Mouse (Mus musculus) stomach, embryonic 14.5 days (tissue): Measurements from ENCODE around the gene Hist1h2ag. TPM values are rescaled to one million over a fixed set of nuclear protein-coding genes. Genes with fewer than 3 reads are reported as not detected.
A peak's percentile ranks its signal among the peaks of the same experiment; 100 is the strongest.
"Not testable (repeated sequence)": the region's sequence is repeated elsewhere in the genome, so short reads cannot be mapped to it uniquely, and the experiment has no call there.

Experiments used
- ATAC-seq: fragments of 200-750 bp; cut with Nextera tagmentation; 2 replicates; pipeline ENCODE4 v1.8.0; 2017; ENCODE audit warnings: low read depth, moderate TSS enrichment; ENCODE audit not compliant: insufficient number of reproducible peaks, insufficient read depth, low FRiP score
- H3K27ac ChIP-seq: fragments of 300-500 bp; sonication (generic); 2 replicates; pipeline ENCODE4 v1.5.1; 2014; ENCODE audit warnings: mild to moderate bottlenecking, low read length, moderate library complexity, mixed read lengths
- H3K27me3 ChIP-seq: fragments of 300-500 bp; sonication (generic); 2 replicates; pipeline ENCODE4 v1.6.1; 2014; ENCODE audit warnings: low read length, control low read depth, mixed read lengths; ENCODE audit not compliant: control insufficient read depth, insufficient read depth
- H3K36me3 ChIP-seq: fragments of 300-500 bp; sonication (generic); 2 replicates; pipeline ENCODE4 v1.6.1; 2014; ENCODE audit warnings: mild to moderate bottlenecking, control low read depth, low read length, moderate library complexity, mixed read lengths; ENCODE audit not compliant: control insufficient read depth, insufficient read depth
- H3K4me1 ChIP-seq: fragments of 300-500 bp; sonication (generic); 2 replicates; pipeline ENCODE4 v1.6.1; 2014; ENCODE audit warnings: low read length, control low read depth, mixed read lengths; ENCODE audit not compliant: control insufficient read depth, insufficient read depth
- H3K4me2 ChIP-seq: fragments of 300-500 bp; sonication (generic); replicated peaks from 2 replicates; pipeline ENCODE4 v1.6.1; 2014; ENCODE audit warnings: low read depth, low read length, control low read depth
- H3K4me3 ChIP-seq: fragments of 300-500 bp; sonication (generic); 2 replicates; pipeline ENCODE4 v1.5.1; 2014; ENCODE audit warnings: low read depth, low read length, control low read depth
- H3K9ac ChIP-seq: fragments of 300-500 bp; sonication (generic); replicated peaks from 2 replicates; pipeline ENCODE4 v1.6.1; 2014; ENCODE audit warnings: low read depth, mild to moderate bottlenecking, control low read depth, low read length, moderate library complexity, mixed read lengths
- H3K9me3 ChIP-seq: fragments of 300-500 bp; sonication (generic); 2 replicates; pipeline ENCODE4 v1.6.1; 2016; ENCODE audit warnings: low read depth, low read length, control low read depth; ENCODE audit not compliant: control insufficient read depth
- WGBS: fragments of 180-500 bp; shearing (Covaris S2); extraction: QIAGEN DNeasy Blood & Tissue Kit; methylation state at CpG from one replicate; pipeline ENCODE4 v1.1.7; 2014; 5-methylcytosine and 5-hydroxymethylcytosine counted together
- polyA plus RNA-seq: library from polyadenylated mRNA; unstranded; fragments of >200 nt; fragmentation: Nextera tagmentation; extraction: Ambion mirVana; gene quantifications from 2 replicates; pipeline ENCODE4 v1.2.1, GENCODE M21; 2014

The Hist1h2ag gene
- polyA plus RNA-seq, 1 experiment from 2014 or later = 54.9 TPM

GRCm38 (mm10) chr13:22049737-22050440, 7.1 kb upstream of the Hist1h2ag start:
- WGBS = under 1% methylated on average over 14 of the region's 14 CpGs
- Histone ChIP-seq H3K9ac (no peak overlapping the region; the same call in 1 of the 2 replicates), H3K4me2 (peak overlapping the region; percentile 64), H3K27me3 (no peaks in the 10 kb centered on the region), H3K9me3 (no peaks in the 10 kb centered on the region), H3K36me3 (no peaks in the 10 kb centered on the region), H3K4me1 (no peaks in the 10 kb centered on the region; the same call in 1 of the 2 replicates), H3K4me3 (peak overlapping the region; percentile 30), H3K27ac (peak overlapping the region; percentile 62)
- peak; percentile 20; the same call in 1 of the 2 replicates for ATAC-seq

DNA sequence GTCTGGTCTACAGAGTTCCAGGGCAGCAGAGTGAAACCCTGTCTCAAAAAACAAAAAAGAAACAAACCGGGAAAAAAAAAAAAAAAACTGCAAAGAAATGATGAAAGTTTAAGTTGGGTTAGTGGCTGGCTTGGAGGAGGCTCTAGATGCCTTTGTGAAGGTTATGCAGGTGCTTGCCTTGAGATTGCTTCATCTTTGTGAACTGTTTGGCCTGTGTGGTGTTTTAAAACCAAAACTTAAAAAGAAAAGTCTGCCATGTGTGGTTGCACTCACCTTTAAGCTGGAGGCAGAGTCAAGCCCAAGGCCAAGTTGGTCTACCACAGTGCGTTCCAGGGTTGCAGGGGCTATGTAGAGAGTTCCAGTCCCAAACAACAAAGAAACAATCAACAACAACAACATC, 6.3 kb upstream of the Hist1h2ag start:
- Histone ChIP-seq H3K4me3 (no peak overlapping the region), H3K9me3 (no peaks in the 10 kb centered on the region), H3K27ac (no peak overlapping the region), H3K4me2 (no peak overlapping the region), H3K36me3 (no peaks in the 10 kb centered on the region), H3K4me1 (no peaks in the 10 kb centered on the region; the same call in 1 of the 2 replicates), H3K27me3 (no peaks in the 10 kb centered on the region), H3K9ac (no peak overlapping the region)
- WGBS = 78% methylated on average over 2 of the region's 2 CpGs
- ATAC-seq = no peak

- H3K4me3 ChIP-seq = no peak overlapping the region
- H3K36me3 ChIP-seq = no peaks in the 10 kb centered on the region
- H3K4me2 ChIP-seq = no peak overlapping the region
- no peak overlapping the region for H3K27ac ChIP-seq
- H3K9me3 ChIP-seq = no peaks in the 10 kb centered on the region
- no peak for ATAC-seq
- WGBS = 52% methylated on average over 2 of the region's 2 CpGs
- no peak overlapping the region for H3K9ac ChIP-seq
- H3K27me3 ChIP-seq = no peaks in the 10 kb centered on the region
- peaks cover 2% of the 10 kb centered on the region; the same call in 1 of the 2 replicates for H3K4me1 ChIP-seq
Measured at GRCm38 (mm10) chr13:22045311-22045710, 2.6 kb upstream of the Hist1h2ag start.

DNA sequence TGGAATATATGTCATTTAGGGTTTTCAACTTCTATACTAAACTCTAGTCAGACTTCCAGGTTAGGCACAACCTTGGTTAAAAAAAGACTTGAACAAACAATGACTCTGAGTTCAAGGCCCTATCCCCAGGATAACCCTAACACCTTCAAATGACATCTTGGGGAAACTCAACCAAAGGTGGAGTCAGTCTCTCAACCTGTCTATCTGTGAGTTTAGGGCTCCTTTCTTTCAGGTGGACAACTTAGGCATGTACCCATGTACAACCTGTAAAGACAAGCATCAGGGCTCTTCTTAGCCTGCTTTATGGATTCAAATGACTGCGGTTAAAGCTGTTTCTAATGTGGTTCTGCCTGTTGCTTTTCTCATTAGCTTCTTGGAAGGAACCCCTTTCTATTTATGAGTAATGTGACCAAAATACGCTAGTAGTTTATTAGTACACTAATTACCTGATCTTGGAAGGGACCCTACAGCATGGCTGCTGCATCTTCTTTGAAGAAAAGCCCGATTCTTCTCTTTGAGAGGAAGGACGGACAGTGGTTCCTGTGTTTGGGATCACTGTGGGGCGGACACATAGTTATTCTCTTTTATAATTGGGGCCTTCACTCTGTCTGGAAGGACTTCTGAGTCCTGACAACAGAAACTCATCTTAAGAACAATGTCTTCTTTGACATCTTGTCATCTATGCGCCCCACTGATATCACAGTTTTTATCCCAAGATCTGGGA, 1.9 kb upstream of the Hist1h2ag start:
- 89% methylated on average over 6 of the region's 6 CpGs for WGBS
- 0 out of 2 replicates have a peak, but pooled peaks cover 2% of the 10 kb centered on the region for H3K4me1 ChIP-seq
- H3K36me3 ChIP-seq = no peaks in the 10 kb centered on the region
- H3K4me2 ChIP-seq = peak overlapping the region; percentile 56
- H3K9me3 ChIP-seq = no peaks in the 10 kb centered on the region
- 0 out of 2 replicates have a peak overlapping the region, but pooled peaks have one; percentile 40 for H3K4me3 ChIP-seq
- H3K27me3 ChIP-seq = no peaks in the 10 kb centered on the region
- ATAC-seq = no peak
- no peak overlapping the region; the same call in 1 of the 2 replicates for H3K27ac ChIP-seq
- H3K9ac ChIP-seq = no peak overlapping the region

- H3K4me3 ChIP-seq = peak overlapping the region; percentile 40
- H3K36me3 ChIP-seq = no peaks in the 10 kb centered on the region
- H3K27me3 ChIP-seq = no peaks in the 10 kb centered on the region
- H3K27ac ChIP-seq = peak overlapping the region; percentile 79
- peak overlapping the region; percentile 38 for H3K9ac ChIP-seq
- WGBS = under 1% methylated on average over 9 of the region's 14 CpGs
- H3K9me3 ChIP-seq = no peaks in the 10 kb centered on the region
- H3K4me2 ChIP-seq = peak overlapping the region; percentile 56
- ATAC-seq = no peak
- H3K4me1 ChIP-seq = 0 out of 2 replicates have a peak, but pooled peaks cover 2% of the 10 kb centered on the region
Measured at GRCm38 (mm10) chr13:22043503-22044431, 1.0 kb upstream of the Hist1h2ag start.

DNA sequence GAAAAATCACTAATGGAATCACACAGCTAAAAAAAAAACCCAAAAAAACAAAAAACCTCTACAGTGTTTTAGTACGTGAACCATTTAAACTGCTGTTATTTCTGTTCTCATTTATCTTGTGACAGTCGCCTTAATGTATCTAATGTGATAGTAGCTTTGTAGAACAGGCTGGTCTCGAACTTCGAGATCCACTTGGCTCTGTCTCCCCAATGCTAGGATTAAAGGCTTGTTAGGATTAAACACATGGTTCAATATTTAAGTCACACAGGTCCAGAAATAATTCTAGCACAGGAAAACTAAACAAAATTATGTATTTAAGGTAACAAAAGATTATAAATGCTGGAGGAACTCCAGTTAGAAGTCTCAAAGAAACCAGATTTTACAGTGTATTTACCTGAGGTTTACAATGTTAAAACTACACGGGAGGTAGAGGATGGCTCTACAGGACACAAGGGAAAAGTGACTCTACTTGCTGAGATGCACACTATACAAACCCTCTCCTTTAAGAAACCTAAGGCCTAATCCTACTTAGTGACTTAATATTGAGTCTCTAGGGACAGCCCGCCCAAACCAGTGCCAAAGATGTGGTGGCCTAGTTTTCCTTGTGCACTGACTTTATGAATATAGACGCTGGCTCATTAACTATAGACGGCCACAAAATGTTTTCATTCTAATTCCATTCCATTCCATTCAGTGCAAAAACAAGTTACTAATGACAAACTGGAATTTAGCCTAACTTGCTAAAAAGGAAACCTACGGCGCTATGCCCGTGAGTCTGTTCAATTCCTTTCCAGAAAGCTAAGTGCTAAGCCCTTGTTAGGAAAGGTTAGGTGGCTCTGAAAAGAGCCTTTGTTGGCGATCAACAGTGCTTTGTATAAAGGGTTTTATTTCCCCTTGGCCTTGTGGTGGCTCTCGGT, 835 bp downstream of the Hist1h2ag start:
- Histone ChIP-seq H3K4me2 (peak overlapping the region; percentile 73), H3K27me3 (no peaks in the 10 kb centered on the region), H3K4me1 (peaks cover 2% of the 10 kb centered on the region; the same call in 1 of the 2 replicates), H3K27ac (peak overlapping the region; percentile 95), H3K9ac (peak overlapping the region; percentile 41), H3K4me3 (peak overlapping the region; percentile 40), H3K36me3 (no peaks in the 10 kb centered on the region), H3K9me3 (no peaks in the 10 kb centered on the region)
- ATAC-seq = no peak
- WGBS = 2% methylated on average over 13 of the region's 13 CpGs

- ATAC-seq = peak; percentile 65
- not testable (repeated sequence) for H3K27me3 ChIP-seq, H3K9me3 ChIP-seq, H3K4me1 ChIP-seq, H3K36me3 ChIP-seq
- Histone ChIP-seq H3K4me2 (peak within 1 kb of the TSS; percentile 73), H3K9ac (peak within 1 kb of the TSS; percentile 43), H3K27ac (peak within 1 kb of the TSS; percentile 95), H3K4me3 (peak within 1 kb of the TSS; percentile 40)
- WGBS = under 1% methylated on average over 21 of the region's 27 CpGs
Measured at GRCm38 (mm10) chr13:22041142-22041536, 1.6 kb downstream of the Hist1h2ag start, which contains the start of gene Hist1h4i. Gene Hist1h4i, minus strand, starts transcription at chr13:22041362.
